Mouse (Mus musculus) forelimb bud, embryonic 11.5 days (tissue): ENCODE data around the gene Slc25a42.

Experiments used
- DNase-seq: peaks from one replicate; pipeline ENCODE4 v3.0.0-alpha.2; 2012; ENCODE audit warnings: low read depth, low spot score

Slc25a42 gene

DNA sequence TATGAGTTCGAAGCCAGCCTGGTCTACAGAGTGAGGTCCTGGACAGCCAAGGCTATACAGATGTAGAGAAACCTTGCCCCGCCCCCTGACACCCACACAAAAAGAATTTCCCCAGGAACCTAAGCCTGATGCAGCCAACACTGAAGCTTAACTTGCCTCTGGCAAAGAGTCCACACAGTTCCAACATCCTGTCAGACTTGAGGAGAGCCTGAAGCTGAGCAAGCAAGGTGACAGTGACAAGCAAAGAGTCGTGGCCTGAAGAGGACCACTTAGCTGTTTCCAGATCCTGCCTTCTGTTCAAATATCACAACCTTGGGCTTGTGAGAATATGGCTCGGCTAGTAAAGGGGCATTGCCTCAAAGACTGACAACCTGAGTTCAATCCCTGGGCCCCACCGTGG, 3.0 kb upstream of the Slc25a42 start:
- DNase-seq = no peak

DNA sequence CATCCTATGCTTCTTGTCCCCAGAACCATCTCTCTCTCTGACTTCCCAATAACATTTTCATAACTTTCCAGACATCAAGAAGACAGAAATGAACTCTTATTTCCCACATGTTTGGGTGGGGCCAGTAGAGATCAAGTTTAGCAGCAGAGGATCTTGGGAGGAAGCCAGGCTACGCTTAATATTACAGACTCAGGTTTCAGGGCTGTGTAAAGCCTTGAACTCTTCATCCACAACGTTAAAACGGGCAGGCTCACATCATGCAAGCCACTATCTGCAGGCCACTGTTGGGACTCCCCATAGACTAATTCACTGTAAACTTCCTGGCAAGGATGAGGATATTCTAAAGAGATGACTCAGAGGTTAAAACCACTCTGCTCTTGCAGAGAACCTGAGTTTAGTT, 2.3 kb upstream of the Slc25a42 start:
- no peak for DNase-seq

DNA sequence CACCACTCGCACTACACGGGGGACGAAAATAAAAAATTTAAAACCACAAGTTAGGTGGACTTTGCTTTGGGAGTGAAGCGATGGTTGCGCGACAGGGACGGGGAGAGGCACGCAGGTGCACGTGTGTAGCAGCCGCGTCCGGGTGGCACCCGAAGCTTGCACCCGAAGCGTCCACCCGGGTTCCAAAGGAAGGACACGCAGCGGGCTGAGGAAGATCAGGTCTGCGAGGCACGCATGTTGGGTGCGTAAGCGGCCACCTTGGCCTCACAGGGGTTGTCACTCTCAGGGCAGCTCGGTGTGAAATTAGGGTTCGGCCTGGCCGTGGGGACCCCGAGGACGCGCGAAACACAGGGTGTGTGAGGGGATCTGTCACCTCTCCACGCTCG, 386 bp downstream of the Slc25a42 start:
- DNase-seq = no peak

DNA sequence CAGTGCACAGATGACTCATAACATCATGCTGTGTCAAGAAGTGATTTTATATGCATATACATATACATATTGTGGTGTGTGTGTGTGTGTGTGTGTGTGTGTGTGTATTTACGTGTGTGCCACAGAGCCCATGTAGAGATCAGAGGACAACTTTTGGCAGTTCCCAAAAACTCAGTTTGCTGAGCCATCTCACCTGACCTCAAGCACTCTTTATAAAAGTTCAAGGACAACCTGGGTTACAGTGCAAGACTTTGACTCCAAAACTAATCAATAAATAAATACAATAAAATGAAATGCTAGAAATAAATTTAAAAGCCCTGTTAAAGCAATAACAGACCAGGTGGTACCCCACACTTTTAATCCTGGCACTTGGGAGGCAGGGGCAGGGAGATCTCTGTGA, 830 bp downstream of the Slc25a42 start:
- no peak for DNase-seq

DNA sequence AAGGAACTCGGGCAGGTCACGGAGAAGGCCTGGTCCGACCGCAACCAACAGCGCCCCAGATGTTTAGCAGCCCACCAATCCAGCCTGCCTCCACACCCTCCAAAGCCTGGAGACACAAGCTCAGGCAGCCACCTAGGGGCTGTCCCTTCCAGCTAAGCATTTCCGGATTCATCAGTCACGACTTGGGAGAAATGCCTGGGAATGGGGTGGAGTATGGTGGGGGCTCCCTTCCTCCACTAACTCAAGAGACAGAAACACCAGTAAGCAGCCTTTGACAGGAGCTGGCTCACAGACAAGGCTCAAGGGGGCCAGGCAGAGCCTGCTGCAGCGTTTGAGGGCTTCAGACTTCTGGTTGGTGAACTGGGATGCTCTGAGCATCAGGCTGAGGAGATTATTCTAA, 1.6 kb downstream of the Slc25a42 start:
- no peak for DNase-seq

DNA sequence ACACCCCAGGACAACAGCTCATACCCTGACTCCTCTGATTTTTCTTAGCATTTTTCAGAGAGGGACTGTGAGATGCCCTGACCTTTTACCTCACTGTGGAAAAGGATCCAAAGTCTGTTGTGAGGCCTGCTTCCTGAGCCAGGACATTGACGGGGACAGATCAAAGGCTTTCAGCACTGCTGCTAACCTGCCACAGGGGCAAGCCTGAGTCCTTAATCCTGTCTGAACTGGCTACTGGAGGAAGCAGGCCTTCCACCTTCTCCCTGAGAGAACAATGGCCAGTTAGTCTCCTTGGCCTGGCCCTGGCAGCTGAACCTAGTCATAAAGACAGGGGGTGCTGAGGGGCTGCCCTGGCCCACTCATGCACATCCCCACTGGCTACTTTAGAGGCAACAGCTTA, 4.0 kb downstream of the Slc25a42 start:
- DNase-seq = no peak

DNA sequence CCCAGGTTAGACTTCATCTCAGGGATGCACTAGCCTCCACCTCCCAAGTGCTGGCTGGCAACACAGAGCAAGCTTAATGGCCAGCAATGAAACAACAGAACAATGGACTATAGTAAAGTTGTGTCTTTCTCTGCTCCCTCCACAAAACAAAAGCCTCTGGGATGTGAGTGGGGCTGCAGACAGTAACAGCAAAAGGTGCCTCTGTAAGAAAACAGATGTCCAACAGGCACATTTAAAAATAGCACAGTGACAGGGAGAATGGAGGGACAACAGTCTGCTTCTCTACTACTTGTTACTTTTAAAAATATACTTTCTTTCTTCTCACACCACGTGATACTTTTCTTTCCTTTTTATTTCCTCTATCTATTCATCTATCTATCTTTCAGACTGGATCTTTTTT, 7.3 kb downstream of the Slc25a42 start:
- no peak for DNase-seq

DNA sequence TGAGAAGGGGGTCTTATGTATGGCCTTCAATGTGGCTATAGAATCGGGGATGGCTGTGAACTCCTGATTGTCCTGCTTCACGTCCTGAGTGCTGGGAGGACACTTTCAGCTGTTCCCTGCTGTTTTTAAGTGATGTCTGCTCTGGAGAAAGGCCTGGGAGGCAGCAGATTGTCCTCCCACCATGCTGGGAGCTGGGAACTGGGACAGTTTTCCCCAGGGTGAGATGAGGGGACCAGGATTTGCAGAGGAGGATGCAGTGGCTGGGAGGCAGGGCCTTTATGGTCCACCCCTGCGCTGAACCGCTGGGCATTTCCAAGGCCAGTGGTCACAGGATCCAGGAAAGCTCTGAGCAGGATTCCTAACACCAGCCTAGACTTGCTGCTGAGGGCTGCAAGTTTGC, 9.0 kb downstream of the Slc25a42 start:
- no peak for DNase-seq

DNA sequence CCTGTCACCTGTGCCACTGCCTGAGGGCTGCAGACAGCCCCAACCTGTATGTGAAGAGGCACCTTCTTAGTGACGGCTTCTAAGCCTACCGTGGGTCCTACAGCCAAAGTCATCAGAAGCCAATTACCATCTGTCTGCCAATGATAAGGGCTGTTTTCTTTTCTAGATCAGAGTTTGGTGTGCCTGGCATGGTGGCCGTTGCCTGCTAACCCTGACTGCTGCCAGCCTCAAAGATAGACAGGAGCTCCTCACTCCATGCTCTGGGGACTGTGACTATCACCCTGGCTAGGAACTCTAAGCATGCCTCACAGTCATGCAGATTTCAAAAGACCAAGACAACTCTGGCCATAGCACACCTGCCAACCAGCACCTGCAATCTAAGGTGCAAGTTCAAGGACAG, 10.7 kb downstream of the Slc25a42 start:
- DNase-seq = no peak

DNA sequence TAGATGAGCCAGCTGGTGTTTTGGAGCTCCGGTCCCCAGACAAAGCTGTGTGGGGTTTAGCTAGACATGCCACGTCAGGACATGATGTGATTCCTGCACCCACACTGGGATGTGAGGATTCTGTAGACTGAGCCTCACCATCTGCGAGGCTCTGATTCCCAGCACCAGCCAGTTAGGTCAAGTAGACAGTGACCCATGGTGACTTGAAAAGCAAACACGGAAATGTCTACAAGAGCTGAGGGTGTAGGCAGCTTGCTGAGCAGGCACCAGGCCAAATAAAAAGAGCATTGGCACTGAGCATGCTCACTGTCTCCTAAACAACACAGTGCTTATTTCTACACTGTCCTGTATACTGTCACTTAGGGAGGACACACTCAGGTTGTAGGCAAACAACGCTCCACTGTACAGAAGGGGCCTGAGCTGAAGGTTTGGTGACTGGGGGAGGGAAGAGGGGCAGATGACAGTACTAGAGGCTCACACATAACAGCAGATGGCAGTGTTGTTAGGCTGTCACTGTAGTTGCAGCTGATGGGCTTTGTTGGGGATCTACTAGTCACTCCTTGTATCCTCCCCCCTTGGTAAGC, 11.9 kb downstream of the Slc25a42 start:
- DNase-seq = no peak

DNA sequence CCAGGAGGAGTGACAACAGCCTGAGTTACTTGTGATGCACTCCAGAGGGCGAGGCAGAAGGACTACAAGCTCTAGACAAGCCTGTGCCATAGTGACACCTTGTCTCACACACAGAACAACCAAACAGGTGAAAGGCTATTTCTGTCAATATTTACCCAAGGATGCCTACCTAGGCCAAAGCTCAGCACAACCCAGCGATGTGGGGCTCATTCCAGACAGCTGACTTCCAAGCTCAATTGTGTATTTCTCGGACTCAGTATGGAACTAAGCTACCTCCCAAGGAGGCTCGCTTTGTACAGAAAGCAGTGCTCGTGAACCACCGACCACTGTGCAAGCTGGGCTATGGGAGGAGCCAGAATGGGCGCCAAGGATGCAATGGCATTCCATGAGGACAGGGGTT, 14.5 kb downstream of the Slc25a42 start:
- no peak for DNase-seq

DNA sequence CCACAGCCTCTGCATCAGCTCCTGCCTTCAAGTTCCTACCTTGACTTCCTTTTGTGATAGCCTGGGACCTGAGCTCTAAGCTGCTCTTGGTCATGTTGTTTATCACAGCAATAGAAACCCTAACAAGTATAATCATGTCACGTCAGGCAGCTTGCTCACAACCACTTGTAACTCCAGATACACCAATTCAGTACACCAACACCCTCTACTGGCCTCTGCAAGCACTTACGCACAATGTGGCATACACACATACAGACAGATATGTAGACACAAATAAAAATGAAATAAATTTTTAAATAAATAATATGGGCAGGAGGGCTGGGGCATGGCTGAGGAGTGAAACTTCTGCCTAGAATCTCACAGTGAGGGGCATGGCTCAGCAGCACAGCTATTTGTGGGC, 16.3 kb downstream of the Slc25a42 start:
- DNase-seq = no peak

DNA sequence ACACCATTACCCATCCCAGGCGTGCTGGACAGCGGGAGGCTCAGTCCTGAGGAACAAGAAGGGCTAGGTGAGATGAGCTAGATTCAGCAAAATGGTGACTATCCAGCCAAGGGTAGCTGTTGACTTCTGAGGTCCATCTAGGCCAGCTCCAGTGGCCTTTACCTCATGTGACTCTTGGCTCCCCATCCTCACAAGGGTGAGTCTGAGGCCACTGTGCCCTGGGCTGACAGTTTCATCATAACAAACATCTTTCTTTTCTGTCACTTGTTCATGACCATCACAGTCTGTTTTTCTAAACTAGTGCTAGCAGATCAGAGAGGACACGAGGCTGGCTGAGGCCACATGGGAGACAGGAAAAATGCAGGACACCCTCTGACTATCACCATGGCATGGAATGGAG, 17.9 kb downstream of the Slc25a42 start:
- no peak for DNase-seq

DNA sequence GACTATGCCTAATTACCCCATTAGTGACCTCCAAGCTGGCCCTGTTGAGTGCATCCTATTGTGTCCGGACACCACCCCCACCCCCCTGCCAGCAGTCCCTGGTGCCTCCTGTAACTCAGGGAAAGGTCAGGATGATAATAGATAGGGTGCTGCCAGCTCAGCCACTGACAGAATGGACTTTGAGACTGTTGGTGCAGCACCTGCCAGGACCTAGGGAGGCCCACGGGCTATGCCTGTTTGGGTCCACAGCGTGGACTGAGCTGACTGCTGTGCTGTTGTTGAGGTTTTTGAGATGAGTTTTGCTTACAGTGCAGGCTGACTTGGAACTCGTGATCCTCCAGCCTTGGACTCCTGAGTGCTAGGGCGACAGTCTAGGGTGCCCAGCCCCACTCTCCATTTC, 18.9 kb downstream of the Slc25a42 start:
- DNase-seq = no peak

DNA sequence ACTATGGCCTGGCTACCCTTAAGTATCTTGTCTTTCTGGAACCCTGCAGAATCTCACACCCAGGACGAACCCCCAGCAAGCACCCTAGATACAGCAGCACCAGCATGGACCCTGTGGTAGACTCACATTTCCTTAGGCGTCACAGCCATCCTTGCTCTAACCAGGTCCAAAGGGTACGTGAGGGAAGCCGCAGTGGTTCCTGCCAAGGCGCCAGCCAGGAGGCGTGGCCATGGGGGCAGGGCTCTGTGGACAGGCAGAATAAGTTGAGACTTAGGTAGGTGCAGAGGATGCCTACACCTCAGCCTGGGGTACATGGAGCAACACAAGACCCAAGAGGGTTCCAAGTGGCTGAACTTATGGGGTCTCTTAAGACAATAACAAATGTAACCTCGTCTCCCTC, 23.4 kb downstream of the Slc25a42 start:
- DNase-seq = no peak

DNA sequence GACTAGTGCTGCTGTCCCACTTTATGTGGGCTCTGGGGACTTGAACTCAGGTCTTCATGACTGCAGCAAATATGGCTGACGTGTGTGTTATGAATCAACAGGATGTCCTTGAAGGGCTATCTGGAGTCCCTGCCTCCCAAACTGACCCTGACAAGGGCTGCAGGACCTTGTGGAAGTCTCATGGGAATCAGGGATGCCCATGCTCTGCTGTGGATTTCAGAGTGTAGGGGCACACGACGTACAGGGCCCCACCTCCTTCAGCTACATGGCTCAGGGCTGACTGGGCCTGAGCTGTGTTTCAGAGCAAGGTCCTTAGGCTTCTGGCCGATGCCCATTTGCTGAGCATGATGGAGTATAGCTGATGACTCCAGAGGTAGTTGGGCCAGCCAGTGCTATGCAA, 28.9 kb downstream of the Slc25a42 start:
- DNase-seq = no peak

DNA sequence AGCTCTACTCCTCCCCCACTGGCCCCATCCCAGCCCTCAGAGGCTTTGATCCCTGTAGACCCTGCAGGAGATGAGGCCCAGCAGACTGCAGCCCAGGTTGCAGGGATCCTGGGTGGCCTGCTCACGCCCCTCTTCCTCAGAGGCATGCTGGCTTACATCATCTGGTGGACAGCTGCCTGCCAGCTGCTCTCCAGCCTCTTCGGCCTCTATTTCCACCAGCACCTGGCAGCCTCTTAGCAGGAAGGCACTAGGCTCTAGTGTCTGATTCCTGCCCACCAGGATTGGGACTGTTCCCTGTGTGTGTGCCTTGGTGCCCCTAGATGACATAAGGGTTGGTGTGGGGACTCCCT, 30.2 kb downstream of the Slc25a42 start:
- peak; percentile 43 for DNase-seq

DNA sequence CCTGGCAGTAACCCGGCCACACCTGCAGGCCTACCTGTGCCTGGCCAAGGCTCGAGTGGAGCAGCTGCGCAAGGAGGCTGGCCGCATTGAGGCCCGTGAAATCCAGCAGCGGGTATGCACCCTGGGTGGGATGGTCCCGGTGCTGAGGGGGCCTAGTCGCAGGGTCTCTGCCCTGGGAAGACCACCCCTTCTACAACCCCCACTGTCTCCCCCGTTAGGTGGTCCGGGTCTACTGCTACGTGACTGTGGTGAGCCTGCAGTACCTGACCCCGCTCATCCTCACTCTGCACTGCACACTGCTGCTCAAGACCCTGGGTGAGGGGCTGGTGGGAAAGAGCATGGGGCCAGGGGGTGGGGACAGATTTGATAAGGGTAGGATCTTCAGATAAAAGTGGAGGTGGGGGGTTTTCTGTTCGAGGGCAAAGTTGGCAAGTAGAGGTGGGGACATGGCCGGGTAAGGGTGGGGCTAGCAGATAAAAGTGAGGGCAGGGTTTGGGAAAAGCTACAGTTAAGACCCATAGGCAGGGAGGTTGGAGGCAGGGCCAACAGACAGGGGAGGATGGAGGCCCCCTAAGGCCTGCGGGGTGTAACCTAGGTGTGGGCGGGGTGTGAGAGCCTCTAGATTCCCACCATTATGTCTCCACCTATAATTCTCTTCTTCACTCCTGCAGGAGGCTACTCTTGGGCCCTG, 30.7 kb downstream of the Slc25a42 start:
- no peak for DNase-seq

DNA sequence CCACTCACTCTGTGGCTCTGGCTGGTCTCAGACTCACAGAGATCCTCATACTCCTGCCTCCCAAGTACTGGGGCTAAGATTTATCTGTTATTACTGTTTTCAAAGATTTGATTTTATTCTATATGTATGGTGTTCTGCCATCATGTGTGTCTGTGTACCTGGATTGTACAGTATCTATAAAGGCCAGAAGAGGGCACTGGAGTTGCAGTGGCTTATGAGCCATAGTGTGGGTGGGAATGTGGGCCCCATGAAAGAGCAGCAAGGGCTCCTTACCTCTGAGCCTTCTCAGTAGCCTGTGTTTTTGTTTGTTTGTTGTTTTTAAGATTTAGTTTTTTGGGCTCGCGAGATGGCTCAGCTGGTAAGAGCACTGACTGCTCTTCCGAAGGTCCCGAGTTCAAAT, 33.0 kb downstream of the Slc25a42 start:
- no peak for DNase-seq

DNA sequence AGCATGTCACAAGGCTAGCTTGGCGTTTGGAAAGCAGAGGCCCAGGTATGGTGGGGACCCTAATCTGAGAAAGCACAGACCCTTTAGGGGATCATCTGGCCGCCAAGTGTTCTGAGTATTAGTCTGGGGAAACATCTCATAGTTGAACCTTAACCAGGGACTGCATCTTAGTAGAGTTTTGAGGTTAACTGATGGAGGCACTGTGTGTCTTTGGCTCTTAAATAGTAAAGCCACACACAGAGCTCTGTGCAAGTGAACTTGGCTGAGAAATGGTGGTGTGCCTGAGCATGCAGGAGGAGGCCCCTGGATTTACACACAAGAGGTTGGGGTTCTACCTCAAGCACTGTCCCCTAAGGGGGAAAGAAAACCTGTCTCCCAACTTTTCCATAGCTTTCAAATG, 33.9 kb downstream of the Slc25a42 start:
- DNase-seq = no peak

DNA sequence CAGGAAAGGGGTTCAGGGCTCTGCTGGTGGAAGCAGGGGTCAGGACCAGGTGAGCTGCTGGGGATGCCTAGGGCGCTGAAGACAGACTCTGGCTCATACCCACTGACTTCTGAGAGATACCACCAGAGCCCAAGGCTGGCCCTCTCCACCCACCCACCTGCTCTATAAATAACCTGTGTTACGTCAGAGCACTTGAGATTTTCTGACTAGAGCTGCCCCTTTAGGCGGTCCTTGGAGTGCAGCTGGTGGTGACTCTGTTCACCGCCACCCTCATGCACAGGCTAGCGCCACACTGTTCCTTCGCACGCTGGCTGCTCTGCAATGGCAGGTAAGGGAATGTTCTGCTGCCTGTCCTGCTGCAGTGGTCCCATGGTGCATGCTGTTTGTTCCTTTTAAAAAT, 38.0 kb downstream of the Slc25a42 start:
- DNase-seq = no peak

DNA sequence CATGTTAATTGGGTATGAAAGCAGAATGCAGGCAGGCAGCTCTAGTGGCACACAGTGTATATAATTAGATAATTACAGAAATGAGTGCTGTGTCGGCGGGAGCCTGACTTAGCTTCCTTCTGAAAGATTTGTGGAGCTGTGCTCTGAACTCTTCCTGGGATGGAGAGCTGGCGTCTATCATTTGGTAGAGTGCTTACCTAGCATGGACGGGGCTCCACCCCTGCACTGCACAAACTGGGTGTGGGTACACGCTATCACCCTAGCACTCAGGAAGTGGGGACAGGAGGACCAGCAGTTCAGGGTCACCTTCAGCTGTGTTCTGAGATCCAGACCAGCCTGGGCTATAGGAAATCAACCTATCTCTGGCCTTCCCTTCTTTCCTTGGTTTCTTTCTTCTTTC, 38.8 kb downstream of the Slc25a42 start:
- DNase-seq = no peak

DNA sequence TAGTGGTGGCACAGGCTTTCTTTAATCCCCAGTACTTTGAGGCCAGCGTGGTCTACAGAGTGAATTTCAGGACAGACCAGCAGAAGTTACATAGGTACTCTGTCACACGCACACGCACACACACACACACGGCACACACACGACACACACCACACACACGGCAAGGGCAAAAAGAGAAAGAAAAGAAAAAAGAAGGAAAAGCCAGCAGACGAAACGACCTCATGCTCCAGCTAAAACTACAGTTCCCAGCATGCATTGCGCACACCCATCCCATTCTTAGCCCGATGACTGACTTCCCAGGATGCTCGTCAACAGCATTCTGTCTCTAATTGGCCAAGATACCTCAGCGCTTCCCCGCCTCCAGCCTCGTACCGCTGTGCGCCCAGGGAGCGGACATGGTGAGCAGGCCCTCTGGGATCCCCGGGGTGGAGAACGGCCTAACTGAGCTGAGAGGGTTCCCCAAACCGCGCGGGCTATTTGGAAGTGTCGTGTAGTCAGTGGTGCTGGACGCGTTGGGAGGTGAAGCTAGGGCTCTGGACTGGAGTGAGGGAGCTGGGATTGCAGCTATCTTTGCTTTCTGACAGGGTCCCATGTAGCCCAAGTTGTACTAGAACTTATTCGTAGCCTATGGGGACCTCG, 39.9 kb downstream of the Slc25a42 start, which contains the start of gene Tmem161a:
TSS of gene Tmem161a (plus strand) at position 314 of the 639 bp plus-strand sequence.
- peak; percentile 93 for DNase-seq
